Mouse (Mus musculus) MEL (cell line): Measurements from ENCODE around the gene Fance. TPM values are rescaled to one million over a fixed set of nuclear protein-coding genes. Genes with fewer than 3 reads are reported as not detected.

Experiments used
- DNase-seq: peaks from one replicate; pipeline ENCODE4 v3.0.0; 2011; ENCODE audit warnings: low read depth, low spot score
- H3K27ac ChIP-seq: 2 replicates; pipeline ENCODE4 v1.5.1; 2012; ENCODE audit warnings: low read depth, mild to moderate bottlenecking, control low read depth, low read length, moderate library complexity; ENCODE audit not compliant: control insufficient read depth
- H3K27me3 ChIP-seq, 2 experiments: fragments of 150-350 bp in 1 of 2; sonication (generic) in 1 of 2; 2 replicates each; pipeline ENCODE4 v1.6.1; 2012; ENCODE audit warnings: low read length in 2 of 2, mild to moderate bottlenecking in 2 of 2, improper control_type of control experiment in 1 of 2, moderate library complexity in 1 of 2; ENCODE audit not compliant: insufficient read depth in 2 of 2, control insufficient read depth in 1 of 2
- H3K36me3 ChIP-seq, 2 experiments: 2 replicates each; pipeline ENCODE4 v1.6.1; 2012 to 2014; ENCODE audit warnings: low read length in 2 of 2, improper control_type of control experiment in 1 of 2, inconsistent platforms in 1 of 2, mild to moderate bottlenecking in 1 of 2; ENCODE audit not compliant: insufficient read depth in 2 of 2, control insufficient read depth in 1 of 2
- H3K4me1 ChIP-seq, 2 experiments: fragments of 150-350 bp in 1 of 2; sonication (generic) in 1 of 2; 2 replicates each; pipeline ENCODE4 v1.6.1; 2012; ENCODE audit warnings: low read length in 2 of 2, improper control_type of control experiment in 1 of 2, mild to moderate bottlenecking in 1 of 2; ENCODE audit not compliant: insufficient read depth in 2 of 2, control insufficient read depth in 1 of 2
- H3K4me3 ChIP-seq, 2 experiments: fragments of 150-350 bp in 1 of 2; sonication (generic) in 1 of 2; 2 replicates each; pipeline ENCODE4 v1.5.1; 2012; ENCODE audit warnings: low read depth in 2 of 2, low read length in 2 of 2, mild to moderate bottlenecking in 2 of 2, moderate library complexity in 2 of 2, control low read depth in 1 of 2, improper control_type of control experiment in 1 of 2; ENCODE audit not compliant: control insufficient read depth in 1 of 2, insufficient read depth in 1 of 2
- H3K79me2 ChIP-seq: 2 replicates; pipeline ENCODE4 v1.6.1; 2012; ENCODE audit warnings: mild to moderate bottlenecking, low read length, moderate library complexity; ENCODE audit not compliant: control insufficient read depth, poor library complexity, insufficient read depth
- H3K9ac ChIP-seq: 2 replicates; pipeline ENCODE4 v1.6.1; 2012; ENCODE audit warnings: low read depth, mild to moderate bottlenecking, control low read depth, low read length, moderate library complexity; ENCODE audit not compliant: control insufficient read depth, poor library complexity, severe bottlenecking
- H3K9me3 ChIP-seq: fragments of 150-350 bp; sonication (generic); replicated peaks from 2 replicates; pipeline ENCODE4 v1.6.1; 2012; ENCODE audit warnings: mild to moderate bottlenecking, low read length, improper control_type of control experiment, moderate library complexity; ENCODE audit not compliant: insufficient read depth
- CHD1 ChIP-seq: IDR thresholded peaks from 2 replicates; pipeline ENCODE4 v1.6.1; 2012; ENCODE audit warnings: low read depth, mild to moderate bottlenecking, inconsistent platforms, low read length, improper control_type of control experiment
- E2F4 ChIP-seq: IDR thresholded peaks from 2 replicates; pipeline ENCODE4 v1.6.1; 2011; ENCODE audit warnings: low read depth, low read length, improper control_type of control experiment, borderline replicate concordance
- ELF1 ChIP-seq: IDR thresholded peaks from 2 replicates; pipeline ENCODE4 v1.6.1; 2014; ENCODE audit warnings: low read depth, mild to moderate bottlenecking, inconsistent platforms, low read length, improper control_type of control experiment, moderate library complexity
- EP300 ChIP-seq, 2 experiments: IDR thresholded peaks; 2 replicates each; pipeline ENCODE4 v1.6.1; 2011; ENCODE audit warnings: improper control_type of control experiment in 2 of 2, low read length in 2 of 2, low read depth in 1 of 2, mild to moderate bottlenecking in 1 of 2
- ETS1 ChIP-seq: IDR thresholded peaks from 2 replicates; pipeline ENCODE4 v1.6.1; 2012; ENCODE audit warnings: low read depth, mild to moderate bottlenecking, inconsistent platforms, low read length, improper control_type of control experiment, moderate library complexity
- GABPA ChIP-seq: IDR thresholded peaks from 2 replicates; pipeline ENCODE4 v1.6.1; 2012; ENCODE audit warnings: low read depth, mild to moderate bottlenecking, inconsistent platforms, low read length, improper control_type of control experiment, moderate library complexity
- GATA1 ChIP-seq: IDR thresholded peaks from 2 replicates; pipeline ENCODE4 v1.6.1; 2011; ENCODE audit warnings: low read depth, low read length, improper control_type of control experiment
- HCFC1 ChIP-seq: IDR thresholded peaks from 2 replicates; pipeline ENCODE4 v1.6.1; 2012; ENCODE audit warnings: low read depth, mild to moderate bottlenecking, inconsistent platforms, low read length, improper control_type of control experiment, moderate library complexity
- MAX ChIP-seq: IDR thresholded peaks from 2 replicates; pipeline ENCODE4 v1.6.1; 2011; ENCODE audit warnings: low read length, improper control_type of control experiment
- MAZ ChIP-seq: IDR thresholded peaks from 2 replicates; pipeline ENCODE4 v1.6.1; 2012; ENCODE audit warnings: low read depth, mild to moderate bottlenecking, inconsistent platforms, low read length, improper control_type of control experiment
- MEF2A ChIP-seq: IDR thresholded peaks from 2 replicates; pipeline ENCODE4 v1.6.1; 2014; ENCODE audit warnings: low read depth, mild to moderate bottlenecking, inconsistent platforms, low read length, improper control_type of control experiment; ENCODE audit not compliant: poor library complexity, insufficient replicate concordance, severe bottlenecking; ENCODE audit errors: extremely low read depth
- MXI1 ChIP-seq: IDR thresholded peaks from 2 replicates; pipeline ENCODE4 v1.6.1; 2011; ENCODE audit warnings: mild to moderate bottlenecking, low read depth, low read length, improper control_type of control experiment
- MYB ChIP-seq: IDR thresholded peaks from 2 replicates; pipeline ENCODE4 v1.6.1; 2011; ENCODE audit warnings: mild to moderate bottlenecking, low read depth, low read length, improper control_type of control experiment
- NELFE ChIP-seq: IDR thresholded peaks from 2 replicates; pipeline ENCODE4 v1.6.1; 2011; ENCODE audit warnings: low read depth, low read length, improper control_type of control experiment
- NRF1 ChIP-seq: IDR thresholded peaks from 2 replicates; pipeline ENCODE4 v1.6.1; 2014; ENCODE audit warnings: low read depth, mild to moderate bottlenecking, inconsistent platforms, low read length, improper control_type of control experiment, moderate library complexity; ENCODE audit not compliant: poor library complexity, insufficient read depth, severe bottlenecking
- POLR2A ChIP-seq, 2 experiments: IDR thresholded peaks; 2 replicates each; pipeline ENCODE4 v1.6.1; 2011 to 2012; ENCODE audit warnings: low read length in 2 of 2, mild to moderate bottlenecking in 2 of 2, control low read depth in 1 of 2, improper control_type of control experiment in 1 of 2, low read depth in 1 of 2, moderate library complexity in 1 of 2; ENCODE audit not compliant: control insufficient read depth in 1 of 2, insufficient read depth in 1 of 2, poor library complexity in 1 of 2
- POLR2AphosphoS2 ChIP-seq: IDR thresholded peaks from 2 replicates; pipeline ENCODE4 v1.6.1; 2011; ENCODE audit warnings: low read length, improper control_type of control experiment
- POLR2AphosphoS5 ChIP-seq: IDR thresholded peaks from 2 replicates; pipeline ENCODE4 v1.6.1; 2012; ENCODE audit warnings: low read depth, borderline replicate concordance, mild to moderate bottlenecking, inconsistent platforms, low read length, moderate library complexity, mixed read lengths
- TAL1 ChIP-seq: IDR thresholded peaks from 2 replicates; pipeline ENCODE4 v1.6.1; 2012; ENCODE audit warnings: mild to moderate bottlenecking, inconsistent platforms, low read length, moderate library complexity, mixed read lengths
- USF1 ChIP-seq: IDR thresholded peaks from 2 replicates; pipeline ENCODE4 v1.6.1; 2014; ENCODE audit warnings: low read depth, mild to moderate bottlenecking, inconsistent platforms, low read length, improper control_type of control experiment, moderate library complexity
- ZC3H11A ChIP-seq: IDR thresholded peaks from 2 replicates; pipeline ENCODE4 v1.6.1; 2012; ENCODE audit warnings: low read depth, mild to moderate bottlenecking, inconsistent platforms, low read length, improper control_type of control experiment
- ZKSCAN1 ChIP-seq: IDR thresholded peaks from 2 replicates; pipeline ENCODE4 v1.6.1; 2012; ENCODE audit warnings: low read depth, mild to moderate bottlenecking, inconsistent platforms, low read length, improper control_type of control experiment, moderate library complexity
- ZNF384 ChIP-seq: IDR thresholded peaks from 2 replicates; pipeline ENCODE4 v1.6.1; 2012; ENCODE audit warnings: low read depth, mild to moderate bottlenecking, inconsistent platforms, low read length, improper control_type of control experiment
- polyA plus RNA-seq, 2 experiments: library from polyadenylated mRNA; stranded (reverse) in 1 of 2; unstranded in 1 of 2; fragments of >175 nt in 1 of 2; fragments of >200 nt in 1 of 2; gene quantifications; 2 replicates each; pipeline versions ENCODE4 v1.2.1 to v1.2.4; 2012; ENCODE audit warnings: low replicate concordance in 2 of 2, low read depth in 1 of 2; ENCODE audit not compliant: insufficient read length in 2 of 2, insufficient read depth in 1 of 2, missing spikeins in 1 of 2
- total RNA-seq: library from RNA; depleted of rRNA; stranded (reverse); fragments of 300-350 nt; gene quantifications from 2 replicates; pipeline ENCODE4 v1.2.3, GENCODE M21; 2012

Fance gene
- total and polyA plus RNA-seq, 3 experiments, result 51.2 to 382 (median 105) TPM

GRCm38 (mm10) chr17:28277226-28277625 is 36.1 kb upstream of the Fance start:
- H3K9me3 ChIP-seq, result no peaks in the 10 kb centered on the region
- H3K4me1 ChIP-seq, result peaks cover 2 to 9% of the 10 kb centered on the region in 2 experiments; a peak in 2 of 4 replicates
- no peak overlapping the region for H3K27ac ChIP-seq
- no peak for TF ChIP-seq NELFE
- TF ChIP-seq ZKSCAN1, result no peak
- TF ChIP-seq MYB, result no peak
- no peak for TF ChIP-seq MXI1
- no peak for TF ChIP-seq MAX
- no peak for TF ChIP-seq EP300 (IDR thresholded peaks at IDR 0.05; ENCODE audit: low read depth in 1 of 2, low read length in 2 of 2)
- no peak for TF ChIP-seq E2F4
- no peak overlapping the region for H3K9ac ChIP-seq
- H3K4me3 ChIP-seq, result no peak overlapping the region
- no peak for DNase-seq
- peaks cover 0 to 2% of the 10 kb centered on the region in 2 experiments; a peak in 1 of 4 replicates for H3K36me3 ChIP-seq
- no peaks in the 10 kb centered on the region for H3K79me2 ChIP-seq
- H3K27me3 ChIP-seq, result no peaks in the 10 kb centered on the region

DNA sequence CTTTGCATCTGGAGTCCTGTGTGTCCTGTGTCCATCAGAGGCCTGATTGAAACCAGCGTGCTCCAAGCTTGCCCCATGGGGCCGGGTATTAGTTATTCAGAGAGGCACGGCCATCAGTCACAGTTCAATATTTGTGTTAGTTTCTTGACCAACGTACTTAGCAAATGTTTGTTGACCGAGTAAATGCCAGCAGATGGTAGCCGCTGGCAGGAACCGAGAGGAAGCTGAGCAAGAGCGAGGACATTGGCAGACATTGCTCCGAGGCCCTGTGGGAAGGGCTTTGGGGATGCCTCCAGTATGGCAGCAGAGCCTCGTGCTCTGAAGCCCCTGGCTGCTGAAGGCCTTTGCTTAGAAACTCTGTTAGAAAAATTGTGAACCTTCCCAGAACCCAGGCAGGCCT is 35.6 kb upstream of the Fance start:
- H3K36me3 ChIP-seq, result peaks cover 0 to 2% of the 10 kb centered on the region in 2 experiments; a peak in 1 of 4 replicates
- no peak for DNase-seq
- TF ChIP-seq MXI1 (no peak), POLR2A (IDR thresholded peaks at IDR 0.05; ENCODE audit: control insufficient read depth in 1 of 2, insufficient read depth in 1 of 2, low read depth in 1 of 2, low read length in 2 of 2, poor library complexity in 1 of 2) (no peak), MEF2A (no peak), E2F4 (no peak), POLR2AphosphoS5 (no peak), GATA1 (no peak), MYB (no peak), GABPA (no peak), ZNF384 (no peak)
- H3K9me3 ChIP-seq, result no peaks in the 10 kb centered on the region
- H3K27ac ChIP-seq, result no peak overlapping the region
- H3K79me2 ChIP-seq, result no peaks in the 10 kb centered on the region
- H3K27me3 ChIP-seq, result no peaks in the 10 kb centered on the region
- peaks cover 2 to 9% of the 10 kb centered on the region in 2 experiments; a peak in 2 of 4 replicates for H3K4me1 ChIP-seq
- H3K4me3 ChIP-seq, result no peak overlapping the region
- no peak overlapping the region for H3K9ac ChIP-seq

- Histone ChIP-seq H3K79me2 (no peaks in the 10 kb centered on the region), H3K27me3 (no peaks in the 10 kb centered on the region), H3K36me3 (peaks cover 0 to 2% of the 10 kb centered on the region in 2 experiments; a peak in 1 of 4 replicates), H3K4me3 (no peak overlapping the region), H3K27ac (no peak overlapping the region), H3K4me1 (peaks cover 0 to 9% of the 10 kb centered on the region in 2 experiments; a peak in 2 of 4 replicates), H3K9ac (no peak overlapping the region), H3K9me3 (no peaks in the 10 kb centered on the region)
- TF ChIP-seq ETS1, result no peak
- no peak for TF ChIP-seq POLR2AphosphoS2
- TF ChIP-seq ZKSCAN1, result no peak
- TF ChIP-seq ELF1, result no peak
- no peak for TF ChIP-seq CHD1
- no peak for TF ChIP-seq HCFC1
- peak in 1 of 2 experiments; percentile 27; a peak in 1 of 4 replicates for TF ChIP-seq EP300 (IDR thresholded peaks at IDR 0.05; ENCODE audit: low read depth in 1 of 2, low read length in 2 of 2)
- TF ChIP-seq NRF1, result no peak
- TF ChIP-seq ZC3H11A, result no peak
- peak; percentile 13; the same call in 1 of the 2 replicates for TF ChIP-seq USF1
- TF ChIP-seq POLR2A (IDR thresholded peaks at IDR 0.05; ENCODE audit: control insufficient read depth in 1 of 2, insufficient read depth in 1 of 2, low read depth in 1 of 2, low read length in 2 of 2, poor library complexity in 1 of 2), result no peak
- no peak for TF ChIP-seq ZNF384
- TF ChIP-seq TAL1, result peak; percentile 49; the same call in 1 of the 2 replicates
- peak; percentile 31; the same call in 1 of the 2 replicates for TF ChIP-seq MAX
- TF ChIP-seq MXI1, result no peak
- no peak for TF ChIP-seq POLR2AphosphoS5
- no peak for TF ChIP-seq MAZ
- peak; percentile 59 for DNase-seq
Measured at GRCm38 (mm10) chr17:28278156-28278555, 35.2 kb upstream of the Fance start.
